Mouse (Mus musculus) hindbrain, embryonic 12.5 days (tissue): ENCODE data around the gene Ccr1. TPM values are rescaled to one million over a fixed set of nuclear protein-coding genes. Genes with fewer than 3 reads are reported as not detected.

Source experiments
- ATAC-seq: fragments of 200-750 bp; cut with Nextera tagmentation; 2 replicates; pipeline ENCODE4 v1.8.0; 2017; ENCODE audit warnings: moderate TSS enrichment; ENCODE audit not compliant: low FRiP score
- H3K27ac ChIP-seq: fragments of 300-500 bp; sonication (generic); 2 replicates; pipeline ENCODE4 v1.5.1; 2016; ENCODE audit warnings: mild to moderate bottlenecking
- H3K27me3 ChIP-seq: fragments of 300-500 bp; sonication (generic); 2 replicates; pipeline ENCODE4 v1.6.1; 2016; ENCODE audit warnings: mild to moderate bottlenecking
- H3K36me3 ChIP-seq: fragments of 300-500 bp; sonication (generic); 2 replicates; pipeline ENCODE4 v1.6.1; 2016; ENCODE audit warnings: mild to moderate bottlenecking
- H3K4me1 ChIP-seq: fragments of 300-500 bp; sonication (generic); 2 replicates; pipeline ENCODE4 v1.6.1; 2016
- H3K4me2 ChIP-seq: fragments of 300-500 bp; sonication (generic); replicated peaks from 2 replicates; pipeline ENCODE4 v1.6.1; 2016; ENCODE audit warnings: mild to moderate bottlenecking
- H3K4me3 ChIP-seq: fragments of 300-500 bp; sonication (generic); 2 replicates; pipeline ENCODE4 v1.5.1; 2016; ENCODE audit warnings: mild to moderate bottlenecking
- H3K9ac ChIP-seq: fragments of 300-500 bp; sonication (generic); 2 replicates; pipeline ENCODE4 v1.6.1; 2016; ENCODE audit warnings: mild to moderate bottlenecking, moderate library complexity
- H3K9me3 ChIP-seq: fragments of 300-500 bp; sonication (generic); replicated peaks from 2 replicates; pipeline ENCODE4 v1.6.1; 2016; ENCODE audit warnings: mild to moderate bottlenecking
- whole genome bisulfite sequencing: fragments of 180-500 bp; shearing (Covaris S2); methylation state at CpG from one replicate; pipeline ENCODE4 v1.1.7; 2016; 5-methylcytosine and 5-hydroxymethylcytosine counted together
- polyA plus RNA-seq: library from polyadenylated mRNA; unstranded; fragments of >200 nt; fragmentation: Nextera tagmentation; extraction: Ambion mirVana; gene quantifications from 2 replicates; pipeline ENCODE4 v1.2.1, GENCODE M21; 2016

Gene Ccr1
- polyA plus RNA-seq, result 0.99 and 1.1 TPM in 2 replicates

DNA sequence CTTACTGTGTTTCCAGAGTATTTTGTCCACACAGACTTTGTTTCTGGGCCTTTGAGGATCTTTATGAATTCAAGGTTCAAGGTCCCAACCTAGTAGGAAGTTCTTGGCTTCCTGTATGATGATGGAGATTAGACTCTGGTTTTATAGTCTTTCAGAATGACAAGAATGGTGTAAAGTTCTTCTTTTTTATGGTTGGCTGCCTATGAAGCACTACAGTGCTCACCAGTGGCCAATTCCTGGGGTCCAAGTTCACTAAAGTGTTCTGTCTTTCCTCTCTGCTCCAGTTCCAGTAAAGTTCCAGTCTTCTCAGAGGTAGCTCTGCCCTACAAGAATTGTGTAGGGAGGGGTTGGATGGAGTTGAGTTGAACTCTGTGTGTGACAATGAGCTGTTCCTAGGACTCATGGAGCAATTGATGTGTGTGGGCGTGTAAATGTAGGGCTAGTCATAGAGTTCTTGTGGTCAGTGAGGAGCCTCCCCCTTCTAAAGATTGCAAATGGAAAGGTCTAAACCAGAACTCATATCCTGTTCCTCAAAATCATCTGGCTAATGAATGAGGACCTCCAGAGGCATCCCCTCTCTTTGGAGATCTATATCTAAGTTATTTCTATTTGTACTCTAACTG lies at the start of gene Ccr1:
TSS of gene Ccr1 (minus strand) at position 403 of the 623 bp plus-strand sequence.
- 88% methylated on average over 1 of the region's 1 CpGs for whole genome bisulfite sequencing
- no peaks in the 10 kb centered on the region for H3K36me3 ChIP-seq
- H3K4me2 ChIP-seq, result no peak within 1 kb of the TSS
- no peak within 1 kb of the TSS for H3K27ac ChIP-seq
- no peak for ATAC-seq
- no peak within 1 kb of the TSS for H3K9ac ChIP-seq
- no peaks in the 10 kb centered on the region for H3K27me3 ChIP-seq
- no peaks in the 10 kb centered on the region for H3K4me1 ChIP-seq
- H3K4me3 ChIP-seq, result no peak within 1 kb of the TSS
- H3K9me3 ChIP-seq, result no peaks in the 10 kb centered on the region

DNA sequence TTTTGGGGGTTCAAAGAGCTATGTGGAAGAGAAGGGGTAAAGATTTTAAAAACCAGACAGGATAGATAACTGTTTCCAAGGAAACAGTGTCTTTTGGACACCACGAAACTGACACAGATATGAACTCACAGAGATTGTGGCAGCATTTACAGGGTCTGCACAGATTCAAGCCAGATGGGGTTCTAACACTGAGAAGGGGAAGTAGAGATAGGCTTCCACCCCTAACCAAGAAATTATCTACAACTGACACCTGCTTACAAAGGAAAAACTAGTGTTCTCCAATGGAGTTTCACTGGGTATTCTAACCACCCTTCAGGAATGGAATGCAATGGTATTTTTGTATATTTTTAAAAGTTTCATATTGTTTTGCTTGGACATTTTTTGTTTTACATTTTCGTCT lies 47.6 kb upstream of the Ccr1 start:
- Histone ChIP-seq H3K4me1 (no peaks in the 10 kb centered on the region), H3K27me3 (no peaks in the 10 kb centered on the region), H3K36me3 (no peaks in the 10 kb centered on the region), H3K4me2 (no peak overlapping the region), H3K9me3 (no peaks in the 10 kb centered on the region), H3K27ac (no peak overlapping the region), H3K9ac (no peak overlapping the region), H3K4me3 (no peak overlapping the region)
- no peak for ATAC-seq
- 64% methylated on average over 2 of the region's 2 CpGs for WGBS

DNA sequence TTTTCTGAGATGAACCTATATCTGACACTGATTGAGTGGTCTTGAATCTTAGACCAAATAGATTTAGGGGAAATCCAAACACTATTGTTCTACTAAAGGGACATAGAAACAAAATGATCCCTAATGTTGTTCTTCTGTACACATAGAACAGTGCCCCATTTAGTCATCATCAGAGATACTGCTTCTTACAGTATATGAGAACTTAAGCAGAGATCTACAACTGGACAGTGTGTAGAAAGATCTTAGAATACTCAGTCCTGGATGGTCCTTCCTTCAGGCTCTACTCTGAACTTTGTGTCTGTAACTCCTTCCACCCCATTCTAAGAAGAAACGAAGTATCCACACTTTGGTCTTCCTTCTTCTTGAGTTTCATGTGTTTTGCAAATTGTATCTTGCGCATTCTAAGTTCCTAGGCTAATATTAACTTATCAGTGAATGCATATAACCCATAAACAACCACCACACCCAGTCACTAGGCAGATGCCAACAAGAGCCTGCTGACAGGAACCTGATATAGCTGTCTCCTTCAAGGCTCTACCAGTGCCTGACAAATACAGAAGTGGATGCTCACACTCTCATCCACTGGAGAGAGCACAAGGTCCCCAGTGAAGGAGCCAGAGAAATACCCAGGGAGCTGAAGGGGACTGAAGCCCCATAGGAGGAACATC lies 46.6 kb upstream of the Ccr1 start:
- H3K36me3 ChIP-seq, result no peaks in the 10 kb centered on the region
- H3K27ac ChIP-seq, result no peak overlapping the region
- no peaks in the 10 kb centered on the region for H3K27me3 ChIP-seq
- ATAC-seq, result no peak
- no peak overlapping the region for H3K4me2 ChIP-seq
- H3K9ac ChIP-seq, result no peak overlapping the region
- 78% methylated on average over 2 of the region's 2 CpGs for WGBS
- no peaks in the 10 kb centered on the region for H3K9me3 ChIP-seq
- no peaks in the 10 kb centered on the region for H3K4me1 ChIP-seq
- no peak overlapping the region for H3K4me3 ChIP-seq

DNA sequence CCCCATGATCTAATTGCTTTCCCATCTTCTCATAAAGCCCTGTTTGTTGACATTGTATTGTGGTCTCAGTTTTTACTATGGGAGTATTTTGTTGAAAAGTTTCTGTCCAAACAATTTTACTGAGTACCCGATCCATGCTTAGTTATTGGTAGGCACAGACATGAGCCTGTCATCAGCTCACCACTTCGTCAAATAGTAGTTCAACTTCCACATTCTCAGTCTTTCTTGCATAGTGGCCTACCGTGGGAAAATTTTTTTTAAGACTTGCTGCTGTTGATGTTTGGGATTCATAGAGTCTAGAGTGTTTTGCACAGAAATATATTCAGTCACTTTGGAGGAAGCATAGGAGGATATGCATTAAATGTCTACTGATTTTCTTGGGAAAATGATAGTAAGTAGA lies 44.8 kb upstream of the Ccr1 start:
- no peaks in the 10 kb centered on the region for H3K4me1 ChIP-seq
- ATAC-seq, result no peak
- H3K9ac ChIP-seq, result no peak overlapping the region
- no peak overlapping the region for H3K4me2 ChIP-seq
- no peaks in the 10 kb centered on the region for H3K36me3 ChIP-seq
- WGBS, result 88% methylated on average over 3 of the region's 3 CpGs
- H3K4me3 ChIP-seq, result no peak overlapping the region
- H3K27ac ChIP-seq, result no peak overlapping the region
- no peaks in the 10 kb centered on the region for H3K27me3 ChIP-seq
- no peaks in the 10 kb centered on the region for H3K9me3 ChIP-seq

DNA sequence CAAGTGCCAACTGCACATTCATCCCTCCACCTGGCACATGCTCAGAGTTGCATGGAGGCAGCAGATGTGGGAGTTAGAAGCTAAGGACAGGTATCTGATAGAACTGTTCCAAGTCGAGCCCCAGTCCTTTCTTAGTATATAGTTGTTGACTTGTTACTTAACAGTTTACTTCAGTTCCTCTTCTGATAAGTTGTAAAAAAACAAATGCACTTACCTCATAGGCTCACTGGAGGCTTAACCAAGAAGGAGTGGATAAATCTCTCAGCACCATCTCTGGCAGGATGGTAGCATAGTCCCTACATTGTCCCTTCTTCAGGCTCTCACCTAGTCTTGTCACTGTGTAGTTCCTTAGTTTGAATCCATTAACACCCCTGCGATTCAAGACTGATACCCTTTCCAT lies 44.2 kb upstream of the Ccr1 start:
- ATAC-seq, result no peak
- H3K4me1 ChIP-seq, result no peaks in the 10 kb centered on the region
- no peak overlapping the region for H3K9ac ChIP-seq
- WGBS, result 85% methylated on average over 2 of the region's 2 CpGs
- no peaks in the 10 kb centered on the region for H3K36me3 ChIP-seq
- no peaks in the 10 kb centered on the region for H3K27me3 ChIP-seq
- H3K4me2 ChIP-seq, result no peak overlapping the region
- no peak overlapping the region for H3K27ac ChIP-seq
- H3K9me3 ChIP-seq, result no peaks in the 10 kb centered on the region
- no peak overlapping the region for H3K4me3 ChIP-seq

DNA sequence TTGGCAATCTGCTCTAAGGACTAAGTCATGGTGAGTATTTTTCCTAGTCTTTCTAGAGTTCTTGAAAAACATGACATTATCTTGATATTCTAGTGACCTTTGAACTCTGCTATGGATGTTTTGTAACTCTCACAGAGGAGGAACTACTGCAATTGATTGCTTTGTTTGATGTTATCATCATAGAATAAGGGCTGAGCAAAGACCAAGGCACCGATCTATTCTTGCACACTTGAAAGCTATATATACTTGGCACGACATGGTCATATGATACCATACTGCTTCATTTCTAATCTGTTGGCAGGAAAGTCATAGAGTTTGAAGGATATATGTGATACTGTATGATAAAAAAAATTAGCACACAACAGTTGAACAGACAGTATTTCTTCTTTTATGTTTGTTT lies 31.3 kb upstream of the Ccr1 start:
- no peaks in the 10 kb centered on the region for H3K36me3 ChIP-seq
- no peaks in the 10 kb centered on the region for H3K9me3 ChIP-seq
- H3K4me1 ChIP-seq, result no peaks in the 10 kb centered on the region
- H3K27me3 ChIP-seq, result no peaks in the 10 kb centered on the region
- ATAC-seq, result no peak
- H3K27ac ChIP-seq, result no peak overlapping the region
- H3K4me3 ChIP-seq, result no peak overlapping the region
- no peak overlapping the region for H3K9ac ChIP-seq
- no peak overlapping the region for H3K4me2 ChIP-seq
- WGBS, result 96% methylated on average over 2 of the region's 2 CpGs

DNA sequence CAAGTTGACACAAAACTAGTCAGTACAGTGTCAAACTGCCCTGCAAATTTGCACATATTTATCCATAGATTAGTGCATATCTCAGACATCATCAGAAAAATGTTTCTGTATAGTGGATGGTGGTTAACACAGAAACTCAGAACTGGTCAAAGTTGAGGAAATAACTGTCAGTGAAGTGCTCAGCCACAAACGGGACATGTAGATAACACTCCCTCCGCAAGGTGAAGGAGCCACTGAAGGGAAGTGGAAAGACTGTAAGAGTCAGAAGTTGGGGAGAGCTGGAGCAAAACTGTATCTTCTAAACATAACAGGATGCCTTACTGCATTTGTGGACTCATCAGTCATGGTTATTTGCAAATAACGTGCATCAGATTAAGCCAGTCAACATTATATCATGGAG lies 29.2 kb upstream of the Ccr1 start:
- H3K27ac ChIP-seq, result no peak overlapping the region
- no peaks in the 10 kb centered on the region for H3K4me1 ChIP-seq
- no peak overlapping the region for H3K4me3 ChIP-seq
- H3K36me3 ChIP-seq, result no peaks in the 10 kb centered on the region
- H3K9me3 ChIP-seq, result no peaks in the 10 kb centered on the region
- H3K4me2 ChIP-seq, result no peak overlapping the region
- WGBS, result 78% methylated on average over 3 of the region's 3 CpGs
- no peaks in the 10 kb centered on the region for H3K27me3 ChIP-seq
- H3K9ac ChIP-seq, result no peak overlapping the region
- no peak for ATAC-seq

DNA sequence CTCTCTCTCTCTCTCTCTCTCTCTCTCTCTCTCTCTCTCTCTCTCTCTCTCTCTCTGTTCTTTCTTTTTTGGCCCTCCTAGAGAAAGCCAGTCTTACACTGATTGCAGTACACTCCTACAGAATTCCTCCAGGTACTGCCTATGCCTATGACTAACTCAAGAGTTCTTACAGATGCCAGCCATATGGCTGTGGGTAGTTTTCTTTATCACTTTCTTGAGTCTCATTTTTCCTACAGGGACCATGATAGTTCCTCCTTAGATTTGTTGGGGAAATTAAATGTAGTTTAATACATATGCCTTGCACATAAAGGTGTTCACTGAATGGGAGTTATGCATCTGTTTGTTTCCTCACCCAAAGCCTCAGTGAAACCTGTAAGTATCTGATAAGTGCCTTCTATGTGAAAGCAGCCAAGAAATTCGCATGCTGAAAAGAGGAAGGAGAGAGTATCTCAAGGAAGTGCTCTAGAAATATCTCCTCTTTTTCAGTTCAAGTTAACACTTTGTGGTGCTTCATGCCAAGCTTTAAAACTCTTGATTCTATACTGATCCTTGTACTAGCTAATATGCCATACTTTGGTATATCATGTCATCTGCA lies 22.9 kb upstream of the Ccr1 start:
- ATAC-seq, result no peak
- Histone ChIP-seq H3K36me3 (no peaks in the 10 kb centered on the region), H3K27ac (no peak overlapping the region), H3K9ac (no peak overlapping the region), H3K27me3 (no peaks in the 10 kb centered on the region), H3K4me1 (no peaks in the 10 kb centered on the region), H3K4me2 (no peak overlapping the region), H3K9me3 (no peaks in the 10 kb centered on the region), H3K4me3 (no peak overlapping the region)
- WGBS, result 66% methylated on average over 1 of the region's 1 CpGs

DNA sequence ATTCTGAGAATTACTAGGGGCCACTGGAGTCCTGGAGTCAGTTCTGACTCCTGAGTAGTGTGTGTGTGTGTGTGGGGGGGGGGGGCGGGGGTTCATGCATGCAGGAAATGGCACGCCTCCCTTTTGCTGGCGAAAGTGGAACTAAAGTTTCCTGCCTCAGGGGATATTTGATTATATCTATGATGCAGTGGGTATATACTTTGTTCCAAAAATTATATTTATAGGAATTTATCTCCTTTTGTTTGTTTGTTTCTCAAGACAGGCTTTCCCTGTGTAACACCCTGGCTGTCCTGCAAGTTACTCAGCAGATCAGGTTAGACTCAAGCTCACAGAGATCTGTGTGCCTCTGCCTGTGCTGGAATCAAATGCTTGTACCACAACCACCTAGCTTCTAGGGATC lies 21.2 kb upstream of the Ccr1 start:
- no peak overlapping the region for H3K4me2 ChIP-seq
- 94% methylated on average over 2 of the region's 3 CpGs for WGBS
- no peak overlapping the region for H3K4me3 ChIP-seq
- no peaks in the 10 kb centered on the region for H3K4me1 ChIP-seq
- H3K9ac ChIP-seq, result no peak overlapping the region
- no peaks in the 10 kb centered on the region for H3K36me3 ChIP-seq
- no peaks in the 10 kb centered on the region for H3K27me3 ChIP-seq
- no peaks in the 10 kb centered on the region for H3K9me3 ChIP-seq
- no peak for ATAC-seq
- no peak overlapping the region for H3K27ac ChIP-seq

DNA sequence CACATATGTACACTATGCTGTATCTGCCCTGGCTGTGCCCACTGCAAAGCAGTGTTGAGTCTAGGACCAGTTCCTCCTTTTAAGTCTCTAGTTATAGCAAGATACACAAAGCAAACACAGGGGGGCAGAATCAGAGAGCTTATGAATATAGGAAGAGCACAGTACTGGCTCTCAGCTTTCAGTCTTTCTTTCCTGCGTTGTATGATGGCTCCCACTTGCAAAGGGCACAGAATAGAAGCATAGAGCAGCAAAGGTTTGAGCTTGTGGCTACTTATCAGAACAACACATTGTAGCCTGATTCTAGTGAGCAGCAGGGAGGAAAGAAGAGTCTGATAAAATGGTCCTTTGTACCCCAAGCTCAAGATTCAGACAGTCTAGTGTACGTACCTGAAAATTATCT lies 17.7 kb upstream of the Ccr1 start:
- 88% methylated on average over 2 of the region's 2 CpGs for WGBS
- H3K4me2 ChIP-seq, result no peak overlapping the region
- no peak for ATAC-seq

DNA sequence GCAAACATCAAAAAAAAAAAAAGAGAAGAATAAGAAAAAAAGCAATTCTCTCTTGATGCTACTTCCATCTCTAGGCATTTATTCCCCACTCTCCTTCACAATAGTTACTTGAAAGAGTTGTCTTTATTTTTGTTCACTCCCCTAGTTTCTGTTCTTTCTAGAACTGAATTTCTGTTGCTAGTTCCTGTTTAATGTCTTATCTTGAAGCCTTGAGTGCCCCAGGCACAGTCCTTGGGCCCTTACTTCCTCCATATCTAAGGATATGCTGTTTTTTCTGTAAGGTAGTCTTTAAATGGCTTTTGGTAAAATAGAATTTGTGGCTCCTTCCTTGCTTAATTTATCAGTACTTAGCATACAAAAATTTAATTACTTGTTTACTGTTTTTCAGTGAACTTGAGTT lies 16.5 kb upstream of the Ccr1 start:
- H3K9ac ChIP-seq, result no peak overlapping the region
- H3K36me3 ChIP-seq, result no peaks in the 10 kb centered on the region
- no peaks in the 10 kb centered on the region for H3K27me3 ChIP-seq
- ATAC-seq, result no peak
- H3K9me3 ChIP-seq, result no peaks in the 10 kb centered on the region
- no peak overlapping the region for H3K27ac ChIP-seq
- no peak overlapping the region for H3K4me3 ChIP-seq
- no peak overlapping the region for H3K4me2 ChIP-seq
- H3K4me1 ChIP-seq, result no peaks in the 10 kb centered on the region

More for the DNA sequence above, 17.7 kb upstream of the Ccr1 start:
- Histone ChIP-seq H3K4me1 (no peaks in the 10 kb centered on the region), H3K27me3 (no peaks in the 10 kb centered on the region), H3K36me3 (no peaks in the 10 kb centered on the region), H3K27ac (no peak overlapping the region), H3K4me3 (no peak overlapping the region), H3K9ac (no peak overlapping the region), H3K9me3 (no peaks in the 10 kb centered on the region)

DNA sequence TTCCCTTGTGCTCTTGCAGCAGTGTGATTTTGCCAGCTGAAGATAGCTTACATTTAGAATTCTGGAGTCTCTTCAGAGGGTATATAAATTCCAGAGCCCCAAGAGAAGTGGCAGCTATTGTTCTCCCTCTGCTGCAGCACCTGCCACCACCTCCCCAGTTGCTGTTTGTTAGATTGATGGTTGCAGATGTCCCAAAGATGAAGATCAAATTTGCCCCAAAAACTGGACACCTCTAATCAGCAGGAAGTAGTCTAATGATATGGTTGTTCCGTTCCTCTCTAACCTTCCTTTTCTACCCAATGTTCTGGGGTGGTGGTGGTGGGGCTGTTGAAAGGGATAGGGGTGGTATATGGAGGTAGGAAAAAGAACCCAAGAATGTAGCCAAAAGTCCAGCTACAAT lies 14.2 kb upstream of the Ccr1 start:
- H3K4me2 ChIP-seq, result no peak overlapping the region
- WGBS, result 83% methylated on average over 1 of the region's 1 CpGs
- no peaks in the 10 kb centered on the region for H3K36me3 ChIP-seq
- H3K27ac ChIP-seq, result no peak overlapping the region
- no peak for ATAC-seq
- no peak overlapping the region for H3K9ac ChIP-seq
- H3K4me1 ChIP-seq, result no peaks in the 10 kb centered on the region
- no peaks in the 10 kb centered on the region for H3K27me3 ChIP-seq
- H3K4me3 ChIP-seq, result no peak overlapping the region
- H3K9me3 ChIP-seq, result no peaks in the 10 kb centered on the region

DNA sequence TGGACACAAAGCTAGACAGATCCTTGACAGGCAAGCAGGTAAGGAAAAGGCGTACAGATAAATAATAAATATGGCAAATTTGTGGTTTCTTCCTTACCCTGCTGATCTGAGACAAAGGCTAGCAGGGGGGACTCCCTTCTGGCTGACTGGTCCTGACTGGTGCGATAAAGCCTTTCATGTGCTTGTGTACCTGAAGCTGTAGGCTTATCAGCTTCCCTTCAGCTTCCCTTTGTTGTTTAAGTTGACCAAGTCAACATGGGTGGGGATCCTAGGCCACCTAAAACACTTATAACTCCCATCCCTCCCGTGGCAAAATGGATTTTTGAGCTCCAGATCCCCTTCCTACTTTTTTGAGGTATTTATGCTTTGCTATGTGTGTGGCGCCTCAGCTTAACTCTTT lies 13.4 kb upstream of the Ccr1 start:
- H3K27me3 ChIP-seq, result no peaks in the 10 kb centered on the region
- no peak overlapping the region for H3K27ac ChIP-seq
- no peak overlapping the region for H3K4me3 ChIP-seq
- no peak overlapping the region for H3K9ac ChIP-seq
- WGBS, result 79% methylated on average over 4 of the region's 4 CpGs
- no peaks in the 10 kb centered on the region for H3K4me1 ChIP-seq
- H3K36me3 ChIP-seq, result no peaks in the 10 kb centered on the region
- H3K9me3 ChIP-seq, result no peaks in the 10 kb centered on the region
- no peak for ATAC-seq
- no peak overlapping the region for H3K4me2 ChIP-seq
